Mouse (Mus musculus) lung, embryonic 14.5 days (tissue): ENCODE data around the gene Clec18a. TPM values are rescaled to one million over a fixed set of nuclear protein-coding genes. Genes with fewer than 3 reads are reported as not detected.

ENCODE experiments used
- ATAC-seq: fragments of 200-750 bp; cut with Nextera tagmentation; 2 replicates; pipeline ENCODE4 v1.8.0; 2017; ENCODE audit warnings: mild to moderate bottlenecking, moderate TSS enrichment, moderate library complexity; ENCODE audit not compliant: insufficient read depth
- DNase-seq: peaks from one replicate; pipeline ENCODE4 v3.0.0-alpha.2; 2015
- H3K27ac ChIP-seq: fragments of 300-500 bp; sonication (generic); 2 replicates; pipeline ENCODE4 v1.5.1; 2014; ENCODE audit warnings: low read depth, mild to moderate bottlenecking, moderate library complexity
- H3K27me3 ChIP-seq: fragments of 300-500 bp; sonication (generic); 2 replicates; pipeline ENCODE4 v1.6.1; 2014; ENCODE audit warnings: low read length, control low read depth; ENCODE audit not compliant: insufficient read depth
- H3K36me3 ChIP-seq: fragments of 300-500 bp; sonication (generic); 2 replicates; pipeline ENCODE4 v1.6.1; 2014; ENCODE audit warnings: control low read depth; ENCODE audit not compliant: insufficient read depth
- H3K4me1 ChIP-seq: fragments of 300-500 bp; sonication (generic); 2 replicates; pipeline ENCODE4 v1.6.1; 2014; ENCODE audit warnings: antibody characterized with exemption, control low read depth; ENCODE audit not compliant: insufficient read depth
- H3K4me2 ChIP-seq: fragments of 300-500 bp; sonication (generic); 2 replicates; pipeline ENCODE4 v1.6.1; 2014; ENCODE audit warnings: mild to moderate bottlenecking
- H3K4me3 ChIP-seq: fragments of 300-500 bp; sonication (generic); 2 replicates; pipeline ENCODE4 v1.5.1; 2014; ENCODE audit warnings: low read depth, low read length
- H3K9ac ChIP-seq: fragments of 300-500 bp; sonication (generic); 2 replicates; pipeline ENCODE4 v1.6.1; 2014
- H3K9me3 ChIP-seq: fragments of 300-500 bp; sonication (generic); 2 replicates; pipeline ENCODE4 v1.6.1; 2016; ENCODE audit warnings: low read depth, low read length, control low read depth
- CTCF ChIP-seq: IDR thresholded peaks from 2 replicates; pipeline ENCODE4 v1.5.1; 2016; ENCODE audit warnings: antibody characterized with exemption, low read depth
- WGBS: fragments of 180-500 bp; shearing (Covaris S2); extraction: QIAGEN DNeasy Blood & Tissue Kit; methylation state at CpG from one replicate; pipeline ENCODE4 v1.1.7; 2014; 5-methylcytosine and 5-hydroxymethylcytosine counted together
- polyA plus RNA-seq: library from polyadenylated mRNA; unstranded; fragments of >200 nt; fragmentation: Nextera tagmentation; extraction: Ambion mirVana; gene quantifications from 2 replicates; pipeline ENCODE4 v1.2.1, GENCODE M21; 2014

The Clec18a gene
- polyA plus RNA-seq, 1 experiment from 2014 or later: not detected

- 41% methylated on average over 2 of the region's 2 CpGs for WGBS
- Histone ChIP-seq H3K27ac (no peak overlapping the region), H3K27me3 (no peaks in the 10 kb centered on the region), H3K9ac (no peak overlapping the region), H3K4me3 (no peak overlapping the region), H3K4me1 (no peaks in the 10 kb centered on the region), H3K4me2 (no peak overlapping the region), H3K9me3 (no peaks in the 10 kb centered on the region), H3K36me3 (peaks cover 99% of the 10 kb centered on the region)
- DNase-seq: no peak
- 0 out of 2 replicates have a peak, but pooled peaks have one; percentile 15 for TF ChIP-seq CTCF
- ATAC-seq: no peak
Measured at GRCm38 (mm10) chr8:111044003-111044734, 48.1 kb downstream of the Clec18a start.

- no peak for TF ChIP-seq CTCF
- no peaks in the 10 kb centered on the region for H3K4me1 ChIP-seq
- no peak overlapping the region for H3K9ac ChIP-seq
- 93% methylated on average over 19 of the region's 19 CpGs for WGBS
- DNase-seq (no peak), ATAC-seq (no peak; the same call in 1 of the 2 replicates)
- H3K4me3 ChIP-seq: no peak overlapping the region
- H3K36me3 ChIP-seq: peaks cover 99% of the 10 kb centered on the region
- H3K27me3 ChIP-seq: no peaks in the 10 kb centered on the region
- H3K27ac ChIP-seq: no peak overlapping the region
- H3K4me2 ChIP-seq: no peak overlapping the region
- no peaks in the 10 kb centered on the region for H3K9me3 ChIP-seq
Measured at GRCm38 (mm10) chr8:111042546-111042945, 49.7 kb downstream of the Clec18a start.

- WGBS: 91% methylated on average over 15 of the region's 15 CpGs
- no peak overlapping the region for H3K4me3 ChIP-seq
- DNase-seq: no peak
Measured at GRCm38 (mm10) chr8:111036591-111036990, 55.6 kb downstream of the Clec18a start.

GRCm38 (mm10) chr8:111034276-111034675, 58.0 kb downstream of the Clec18a start:
- Histone ChIP-seq H3K27me3 (no peaks in the 10 kb centered on the region), H3K27ac (peak overlapping the region; percentile 85), H3K36me3 (peaks cover 34% of the 10 kb centered on the region), H3K4me3 (peak overlapping the region; percentile 78), H3K4me1 (peaks cover 13% of the 10 kb centered on the region), H3K9me3 (no peaks in the 10 kb centered on the region), H3K4me2 (peak overlapping the region; percentile 73), H3K9ac (peak overlapping the region; percentile 77)
- ATAC-seq (no peak), DNase-seq (peak; percentile 62)
- TF ChIP-seq CTCF: no peak
- WGBS: 14% methylated on average over 12 of the region's 12 CpGs

More at GRCm38 (mm10) chr8:111036591-111036990, 55.6 kb downstream of the Clec18a start:
- no peak overlapping the region for H3K9ac ChIP-seq
- TF ChIP-seq CTCF: no peak
- peaks cover 13% of the 10 kb centered on the region for H3K4me1 ChIP-seq
- H3K27ac ChIP-seq: no peak overlapping the region
- peaks cover 56% of the 10 kb centered on the region for H3K36me3 ChIP-seq
- H3K4me2 ChIP-seq: no peak overlapping the region
- H3K9me3 ChIP-seq: no peaks in the 10 kb centered on the region
- ATAC-seq: no peak
- no peaks in the 10 kb centered on the region for H3K27me3 ChIP-seq

GRCm38 (mm10) chr8:111033482-111034215, 58.6 kb downstream of the Clec18a start:
- peak; percentile 100 for DNase-seq
- Histone ChIP-seq H3K27ac (peak overlapping the region; percentile 85), H3K4me1 (peaks cover 13% of the 10 kb centered on the region), H3K27me3 (no peaks in the 10 kb centered on the region), H3K4me2 (peak overlapping the region; percentile 73), H3K9me3 (no peaks in the 10 kb centered on the region), H3K9ac (peak overlapping the region; percentile 77), H3K36me3 (peaks cover 28% of the 10 kb centered on the region), H3K4me3 (peak overlapping the region; percentile 78)
- no peak for TF ChIP-seq CTCF
- 6% methylated on average over 37 of the region's 37 CpGs for WGBS
- peak; percentile 99 for ATAC-seq

GRCm38 (mm10) chr8:111032916-111033315, 59.3 kb downstream of the Clec18a start, which contains the start of gene Aars:
Gene Aars, plus strand, starts transcription at chr8:111033144.
- Histone ChIP-seq H3K27me3 (no peaks in the 10 kb centered on the region), H3K4me2 (peak within 1 kb of the TSS; percentile 73), H3K36me3 (peaks cover 20% of the 10 kb centered on the region), H3K4me1 (peaks cover 15% of the 10 kb centered on the region), H3K9me3 (no peaks in the 10 kb centered on the region), H3K27ac (peak within 1 kb of the TSS; percentile 85), H3K4me3 (peak within 1 kb of the TSS; percentile 78), H3K9ac (peak within 1 kb of the TSS; percentile 77)
- ATAC-seq (no peak), DNase-seq (no peak)
- WGBS: 93% methylated on average over 7 of the region's 7 CpGs
- TF ChIP-seq CTCF: no peak

- TF ChIP-seq CTCF: no peak
- 93% methylated on average over 19 of the region's 19 CpGs for WGBS
Measured at GRCm38 (mm10) chr8:111031572-111031971, 60.7 kb downstream of the Clec18a start, which contains the start of gene Ddx19b. Gene Ddx19b, minus strand, starts transcription at chr8:111031751.

More at GRCm38 (mm10) chr8:111031572-111031971, 60.7 kb downstream of the Clec18a start, which contains the start of gene Ddx19b:
- Histone ChIP-seq H3K9ac (no peak within 1 kb of the TSS), H3K4me2 (no peak within 1 kb of the TSS), H3K4me1 (peaks cover 15% of the 10 kb centered on the region), H3K9me3 (no peaks in the 10 kb centered on the region), H3K27ac (no peak within 1 kb of the TSS), H3K27me3 (no peaks in the 10 kb centered on the region), H3K36me3 (peaks cover 7% of the 10 kb centered on the region; the same call in 1 of the 2 replicates), H3K4me3 (no peak within 1 kb of the TSS)
- DNase-seq (no peak), ATAC-seq (no peak)
